ENCODE assay signal across 8 mouse cellular contexts in the genomic region with DNA sequence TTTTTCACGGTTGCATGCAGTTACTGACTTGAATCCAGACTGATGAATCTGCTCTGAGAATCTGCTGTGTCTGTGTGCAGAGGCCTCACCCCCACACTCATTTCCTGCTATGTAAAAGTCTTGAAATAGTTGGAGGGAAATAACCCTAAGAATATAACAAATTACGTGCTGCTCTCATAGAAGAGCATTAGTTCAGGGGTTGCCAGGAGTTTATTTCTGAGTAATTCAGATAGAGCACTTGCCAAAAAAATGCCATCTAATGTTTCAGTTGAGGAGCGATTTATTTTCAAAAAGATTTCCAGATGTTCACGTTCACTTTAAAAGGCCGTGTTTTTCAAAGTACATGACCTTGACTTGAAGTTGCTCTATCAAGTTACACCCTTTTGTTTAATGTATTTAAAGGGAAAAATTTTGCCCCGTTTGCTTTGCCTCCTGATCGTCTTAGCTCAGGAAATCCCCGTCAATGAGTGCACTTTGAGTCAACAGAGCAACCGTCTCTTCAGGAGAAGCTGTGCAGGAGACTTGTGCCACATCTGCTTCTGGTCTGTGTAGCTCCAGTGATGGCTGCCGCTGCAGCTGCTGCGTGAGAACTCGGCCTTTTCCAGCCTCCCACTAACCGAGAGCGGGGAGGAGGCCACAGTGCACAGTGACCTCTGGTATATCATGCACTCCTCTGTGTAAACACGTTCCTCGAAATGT. TPM values are rescaled to one million over a fixed set of nuclear protein-coding genes. Genes with fewer than 3 reads are reported as not detected.
DNase-seq lines count a peak whose midpoint lies in the region; ATAC-seq lines count a peak whose summit lies in the region.

No protein-coding gene starts in this region.

- ATAC-seq in midbrain, embryonic 15.5 days (replicated peaks), result no peak
- 0 out of 2 replicates have a peak, but pooled peaks have one; percentile 47 for ATAC-seq in common myeloid progenitor, adult 5-6 weeks (replicated peaks; ENCODE audit: low read depth, poor library complexity, severe bottlenecking)

- no peak overlapping the region for H3K9ac ChIP-seq in midbrain, embryonic 15.5 days

- no peaks in the 10 kb centered on the region for H3K27me3 ChIP-seq in midbrain, embryonic 10.5 days (ENCODE audit: low read depth, poor library complexity, severe bottlenecking)
- H3K27me3 ChIP-seq in midbrain, embryonic 15.5 days (replicated peaks), result no peaks in the 10 kb centered on the region

- H3K27ac ChIP-seq in midbrain, embryonic 10.5 days (replicated peaks), result no peak overlapping the region
- H3K27ac ChIP-seq in midbrain, embryonic 15.5 days, result no peak overlapping the region

- H3K4me1 ChIP-seq in midbrain, embryonic 10.5 days, result no peaks in the 10 kb centered on the region
- H3K4me1 ChIP-seq in midbrain, embryonic 15.5 days, result no peaks in the 10 kb centered on the region

- 62% methylated on average over 16 of the region's 16 CpGs for WGBS in midbrain, embryonic 10.5 days
- WGBS in midbrain, embryonic 15.5 days, result 69% methylated on average over 16 of the region's 16 CpGs

- DNase-seq in midbrain, embryonic 10.5 days (ENCODE audit: low spot score), result peak; percentile 41
- DNase-seq in induced T-regulatory cell, adult 2 months (ENCODE audit: low read depth), result peak; percentile 52
- peak; percentile 2 for DNase-seq in lung, postnatal 14 days
- no peak for DNase-seq in layer of hippocampus, adult 9-10 months (ENCODE audit: low spot score)
- no peak for DNase-seq in spleen, postnatal 4 days (ENCODE audit: low spot score in 2 of 2)
- DNase-seq in frontal cortex, postnatal 14 days (ENCODE audit: low spot score in 2 of 2), result no peak

- no peak overlapping the region for H3K4me3 ChIP-seq in midbrain, embryonic 10.5 days
- no peak overlapping the region for H3K4me3 ChIP-seq in midbrain, embryonic 15.5 days

- H3K4me2 ChIP-seq in midbrain, embryonic 15.5 days, result no peak overlapping the region

- H3K36me3 ChIP-seq in midbrain, embryonic 10.5 days, result no peaks in the 10 kb centered on the region
- H3K36me3 ChIP-seq in midbrain, embryonic 15.5 days (replicated peaks), result no peaks in the 10 kb centered on the region

- H3K9me3 ChIP-seq in midbrain, embryonic 10.5 days (replicated peaks), result no peaks in the 10 kb centered on the region
- no peaks in the 10 kb centered on the region for H3K9me3 ChIP-seq in midbrain, embryonic 15.5 days

RNA-seq across cellular contexts. Expression of gene Sec61g, which starts 50.9 kb away (rescaled TPM):
- 41.8 and 45.3 TPM in 2 replicates for polyA plus RNA-seq in midbrain, embryonic 10.5 days (2016; fragmentation: Nextera tagmentation; extraction: Ambion mirVana)
- 31.1 and 36.0 TPM in 2 replicates for polyA plus RNA-seq in midbrain, embryonic 15.5 days (2015; fragmentation: Nextera tagmentation; extraction: Ambion mirVana)
- 10.7 and 11.0 TPM in 2 replicates for total RNA-seq in common myeloid progenitor, adult 5-6 weeks (2017)

Comparison
In these comparisons a context has a peak if more than half of its experiments do, and no peak if none do; other contexts are left out.
1. DNase-seq: peak in midbrain, embryonic 10.5 days (single experiment), induced T-regulatory cell, adult 2 months (single experiment) and lung, postnatal 14 days (single experiment); none in layer of hippocampus, adult 9-10 months (single experiment), spleen, postnatal 4 days (0 of 2) and frontal cortex, postnatal 14 days (0 of 2).